Mouse (Mus musculus) heart, postnatal 0 days (tissue): ENCODE measurements around the gene Myh7b.

Experiments
- CTCF ChIP-seq: IDR thresholded peaks from 2 replicates; pipeline ENCODE4 v1.5.1; 2016; ENCODE audit warnings: antibody characterized with exemption, control low read depth, low read depth
- EP300 ChIP-seq: IDR thresholded peaks from 2 replicates; pipeline ENCODE4 v1.6.1; 2016; ENCODE audit warnings: antibody characterized with exemption, low read depth

- TF ChIP-seq CTCF = no peak
- TF ChIP-seq EP300 = no peak
Measured at GRCm38 (mm10) chr2:155582384-155582995, 28.5 kb upstream of the Myh7b start.
